Mouse (Mus musculus) CH12.LX (cell line): ENCODE measurements at regions not wholly inside any gene's neighbourhood (a gene's known extent, or its start where the extent isn't known, plus 50 kb on each side); places are given as distances from the start of the nearest gene placed in this dataset.

Source experiments
- DNase-seq: peaks from one replicate; pipeline ENCODE4 v3.0.0-alpha.2; 2013; ENCODE audit errors: extremely low read depth
- H3K27ac ChIP-seq: 2 replicates; pipeline ENCODE4 v1.5.1; 2012; ENCODE audit warnings: low read depth, mild to moderate bottlenecking, control low read depth, moderate library complexity; ENCODE audit not compliant: insufficient read depth
- H3K27me3 ChIP-seq: replicated peaks from 2 replicates; pipeline ENCODE3; 2012; ENCODE audit warnings: inconsistent platforms
- H3K36me3 ChIP-seq, 2 experiments: replicated peaks in 1 of 2; 2 replicates each; pipeline versions ENCODE3 to v1.6.1; 2012; ENCODE audit warnings: inconsistent platforms in 1 of 2, low read length in 1 of 2, mild to moderate bottlenecking in 1 of 2, mixed read lengths in 1 of 2, moderate library complexity in 1 of 2; ENCODE audit not compliant: control insufficient read depth in 1 of 2, insufficient read depth in 1 of 2
- H3K4me1 ChIP-seq, 2 experiments: 2 replicates each; pipeline ENCODE4 v1.6.1; 2012; ENCODE audit warnings: inconsistent platforms in 1 of 2, moderate library complexity in 1 of 2; ENCODE audit not compliant: insufficient read depth in 2 of 2, control insufficient read depth in 1 of 2
- H3K4me2 ChIP-seq: 2 replicates; pipeline ENCODE4 v1.6.1; 2012; ENCODE audit warnings: low read depth, mild to moderate bottlenecking, control low read depth; ENCODE audit not compliant: poor library complexity, insufficient read depth, severe bottlenecking
- H3K4me3 ChIP-seq, 3 experiments: fragments of 150-350 bp in 1 of 3; sonication (generic) in 1 of 3; replicated peaks in 1 of 3; 2 replicates each; pipeline versions ENCODE3 to v1.5.1; 2011 to 2012; ENCODE audit warnings: low read depth in 2 of 3, low read length in 2 of 3, mild to moderate bottlenecking in 2 of 3, moderate library complexity in 2 of 3, control low read depth in 1 of 3, improper control_type of control experiment in 1 of 3, inconsistent platforms in 1 of 3, mixed read lengths in 1 of 3; ENCODE audit not compliant: poor library complexity in 1 of 3
- H3K79me2 ChIP-seq: replicated peaks from 2 replicates; pipeline ENCODE4 v1.6.1; 2012; ENCODE audit warnings: mild to moderate bottlenecking, moderate library complexity; ENCODE audit not compliant: control insufficient read depth, poor library complexity, insufficient read depth, severe bottlenecking; ENCODE audit errors: extremely low read depth
- H3K9ac ChIP-seq: 2 replicates; pipeline ENCODE4 v1.6.1; 2012; ENCODE audit warnings: low read depth, mild to moderate bottlenecking, control low read depth, moderate library complexity; ENCODE audit not compliant: insufficient read depth
- H3K9me3 ChIP-seq: replicated peaks from 2 replicates; pipeline ENCODE3; 2012; ENCODE audit warnings: low read length, inconsistent platforms, mixed read lengths
- BHLHE40 ChIP-seq: IDR thresholded peaks from 2 replicates; pipeline ENCODE4 v1.6.1; 2011; ENCODE audit warnings: mild to moderate bottlenecking, low read depth, low read length, improper control_type of control experiment
- CTCF ChIP-seq, 2 experiments: IDR thresholded peaks in 1 of 2; conservative IDR thresholded peaks in 1 of 2; 2 replicates each; pipeline ENCODE4 v1.5.1; 2011 to 2012; ENCODE audit warnings: low read depth in 2 of 2, low read length in 2 of 2, improper control_type of control experiment in 1 of 2, inconsistent platforms in 1 of 2, mild to moderate bottlenecking in 1 of 2, moderate library complexity in 1 of 2
- ELF1 ChIP-seq: IDR thresholded peaks from 2 replicates; pipeline ENCODE4 v1.6.1; 2014; ENCODE audit warnings: low read depth, mild to moderate bottlenecking, inconsistent platforms, low read length, improper control_type of control experiment
- EP300 ChIP-seq: IDR thresholded peaks from 2 replicates; pipeline ENCODE4 v1.6.1; 2011; ENCODE audit warnings: low read length, improper control_type of control experiment
- HCFC1 ChIP-seq: IDR thresholded peaks from 2 replicates; pipeline ENCODE4 v1.6.1; 2012; ENCODE audit warnings: low read depth, mild to moderate bottlenecking, inconsistent platforms, low read length, improper control_type of control experiment
- IRF4 ChIP-seq: IDR thresholded peaks from 2 replicates; pipeline ENCODE4 v1.6.1; 2014; ENCODE audit warnings: low read depth, mild to moderate bottlenecking, inconsistent platforms, low read length, improper control_type of control experiment
- MAFK ChIP-seq: IDR thresholded peaks from 2 replicates; pipeline ENCODE4 v1.6.1; 2011; ENCODE audit warnings: low read length, improper control_type of control experiment; ENCODE audit not compliant: insufficient replicate concordance
- MAZ ChIP-seq: IDR thresholded peaks from 2 replicates; pipeline ENCODE4 v1.6.1; 2012; ENCODE audit warnings: low read depth, mild to moderate bottlenecking, inconsistent platforms, low read length, improper control_type of control experiment, moderate library complexity
- MEF2A ChIP-seq: IDR thresholded peaks from 2 replicates; pipeline ENCODE4 v1.6.1; 2014; ENCODE audit warnings: low read depth, mild to moderate bottlenecking, inconsistent platforms, low read length, improper control_type of control experiment, borderline replicate concordance
- MXI1 ChIP-seq: IDR thresholded peaks from 2 replicates; pipeline ENCODE4 v1.6.1; 2011; ENCODE audit warnings: mild to moderate bottlenecking, low read depth, low read length, improper control_type of control experiment
- NRF1 ChIP-seq: IDR thresholded peaks from 2 replicates; pipeline ENCODE4 v1.6.1; 2014; ENCODE audit warnings: low read depth, mild to moderate bottlenecking, inconsistent platforms, low read length, improper control_type of control experiment, moderate library complexity
- PAX5 ChIP-seq: IDR thresholded peaks from 2 replicates; pipeline ENCODE4 v1.6.1; 2012; ENCODE audit warnings: low read length, inconsistent platforms, mixed read lengths
- POLR2A ChIP-seq: IDR thresholded peaks from 2 replicates; pipeline ENCODE4 v1.6.1; 2011; ENCODE audit warnings: low read depth, mild to moderate bottlenecking, improper control_type of control experiment, low read length
- POLR2AphosphoS2 ChIP-seq: IDR thresholded peaks from 2 replicates; pipeline ENCODE4 v1.6.1; 2011; ENCODE audit warnings: low read depth, low read length, improper control_type of control experiment
- RAD21 ChIP-seq: IDR thresholded peaks from 2 replicates; pipeline ENCODE4 v1.6.1; 2011; ENCODE audit warnings: low read depth, mild to moderate bottlenecking, low read length, improper control_type of control experiment, moderate library complexity
- RCOR1 ChIP-seq: conservative IDR thresholded peaks from 2 replicates; pipeline ENCODE4 v1.6.1; 2012; ENCODE audit warnings: low read depth, mild to moderate bottlenecking, inconsistent platforms, low read length, improper control_type of control experiment
- SIN3A ChIP-seq: IDR thresholded peaks from 2 replicates; pipeline ENCODE4 v1.6.1; 2012; ENCODE audit warnings: low read length, improper control_type of control experiment, inconsistent platforms
- SMC3 ChIP-seq: IDR thresholded peaks from 2 replicates; pipeline ENCODE4 v1.6.1; 2011; ENCODE audit warnings: low read depth, low read length, improper control_type of control experiment
- TCF12 ChIP-seq: IDR thresholded peaks from 2 replicates; pipeline ENCODE4 v1.6.1; 2014; ENCODE audit warnings: low read depth, mild to moderate bottlenecking, inconsistent platforms, low read length, improper control_type of control experiment
- UBTF ChIP-seq: IDR thresholded peaks from 2 replicates; pipeline ENCODE4 v1.6.1; 2012; ENCODE audit warnings: low read depth, mild to moderate bottlenecking, inconsistent platforms, low read length, improper control_type of control experiment, moderate library complexity
- USF1 ChIP-seq: IDR thresholded peaks from 2 replicates; pipeline ENCODE4 v1.6.1; 2014; ENCODE audit warnings: low read depth, mild to moderate bottlenecking, inconsistent platforms, low read length, improper control_type of control experiment
- USF2 ChIP-seq: conservative IDR thresholded peaks from 2 replicates; pipeline ENCODE4 v1.6.1; 2011; ENCODE audit warnings: low read depth, low read length, improper control_type of control experiment
- ZC3H11A ChIP-seq: IDR thresholded peaks from 2 replicates; pipeline ENCODE4 v1.6.1; 2012; ENCODE audit warnings: low read depth, mild to moderate bottlenecking, inconsistent platforms, low read length, improper control_type of control experiment
- ZKSCAN1 ChIP-seq: IDR thresholded peaks from 2 replicates; pipeline ENCODE4 v1.6.1; 2012; ENCODE audit warnings: low read depth, inconsistent platforms, low read length, improper control_type of control experiment, borderline replicate concordance
- ZMIZ1 ChIP-seq: IDR thresholded peaks from 2 replicates; pipeline ENCODE4 v1.6.1; 2012; ENCODE audit warnings: low read depth, mild to moderate bottlenecking, inconsistent platforms, low read length, improper control_type of control experiment
- ZNF384 ChIP-seq: IDR thresholded peaks from 2 replicates; pipeline ENCODE4 v1.6.1; 2012; ENCODE audit warnings: low read depth, low read length, improper control_type of control experiment, inconsistent platforms
- dilution Hi-C: fragments of 300-500 bp; cut with MboI; formaldehyde crosslinking; loops from 2 replicates; pipeline ENCODE4 v1.14.3; 2020; ENCODE audit warnings: low sequenced_read_pairs; ENCODE audit not compliant: extremely low pct_unique_long_range_greater_than_20kb, extremely low pct_ligation_motif_present
- in situ Hi-C: fragments of 300-500 bp; cut with MboI; formaldehyde crosslinking; loops from 3 replicates; pipeline ENCODE4 v1.14.3; 2019; ENCODE audit warnings: low sequenced_read_pairs, low pct_ligation_motif_present, low pct_unique_long_range_greater_than_20kb, mixed read lengths

DNA sequence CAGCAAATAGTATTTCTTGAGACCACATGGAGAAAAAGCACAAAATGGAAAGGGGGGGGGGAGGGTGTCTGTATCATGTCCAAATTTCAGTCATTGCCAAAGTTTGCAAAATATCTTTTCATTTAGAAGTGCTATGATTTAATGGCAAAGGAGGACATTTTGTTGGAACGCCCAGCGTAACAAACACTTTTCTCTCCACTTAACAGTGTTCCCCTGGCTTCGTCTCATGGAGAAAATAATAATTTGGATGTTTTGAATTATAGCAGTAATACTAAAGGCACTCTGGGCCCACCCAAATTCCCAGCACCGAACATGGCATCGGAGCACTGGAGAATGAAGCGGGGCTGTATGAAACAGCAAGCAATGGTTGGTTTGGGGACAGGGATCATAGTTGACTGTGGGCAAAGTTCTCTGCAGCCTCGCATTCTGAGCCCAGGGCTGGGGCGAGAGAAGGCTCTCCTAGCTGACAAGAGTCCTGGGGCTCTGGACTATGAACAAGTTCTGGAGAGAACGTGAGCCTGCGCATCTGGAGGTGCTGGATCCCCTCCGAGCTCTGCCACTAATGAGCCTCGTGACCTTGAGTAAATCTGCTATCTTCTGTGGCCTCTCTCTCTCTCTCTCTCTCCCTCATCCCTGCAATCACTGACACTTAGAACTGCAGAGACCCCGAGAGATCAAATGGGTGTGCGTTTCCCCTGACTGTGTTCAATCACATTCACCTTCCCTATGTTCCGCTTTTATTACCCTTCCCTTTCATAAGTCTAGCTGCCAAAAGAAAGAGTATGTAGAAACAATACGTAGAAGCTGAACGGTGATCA is 586.5 kb upstream of the Clint1 start:
- TF ChIP-seq ZNF384 (no peak), MXI1 (no peak), USF1 (no peak), ELF1 (no peak), POLR2A (no peak), ZMIZ1 (no peak), USF2 (no peak), BHLHE40 (no peak), TCF12 (no peak), MEF2A (no peak), SMC3 (no peak), RCOR1 (no peak), HCFC1 (no peak), CTCF (conservative IDR thresholded peaks at IDR 0.05 in 1 of 2, IDR thresholded peaks at IDR 0.05 in 1 of 2; ENCODE audit: low read depth in 2 of 2, low read length in 2 of 2) (no peak)
- Histone ChIP-seq H3K9me3 (no peaks in the 10 kb centered on the region), H3K36me3 (no peaks in the 10 kb centered on the region), H3K79me2 (no peaks in the 10 kb centered on the region), H3K4me2 (no peak overlapping the region), H3K27ac (no peak overlapping the region), H3K27me3 (no peaks in the 10 kb centered on the region), H3K4me3 (no peak overlapping the region), H3K9ac (no peak overlapping the region), H3K4me1 (no peaks in the 10 kb centered on the region)
- in situ Hi-C loops (no loop called here), dilution Hi-C loops (no loop called here)
- DNase-seq: no peak

GRCm38 (mm10) chr11:45265989-45266302 is 585.9 kb upstream of the Clint1 start:
- no peak for TF ChIP-seq MAZ

GRCm38 (mm10) chr11:45269215-45269614 is 582.6 kb upstream of the Clint1 start:
- H3K4me3 ChIP-seq: no peak overlapping the region
- no peaks in the 10 kb centered on the region for H3K36me3 ChIP-seq
- dilution Hi-C loops (no loop called here), in situ Hi-C loops (no loop called here)
- no peaks in the 10 kb centered on the region for H3K27me3 ChIP-seq
- H3K79me2 ChIP-seq: no peaks in the 10 kb centered on the region
- no peak overlapping the region for H3K4me2 ChIP-seq
- H3K9me3 ChIP-seq: no peaks in the 10 kb centered on the region
- no peak for DNase-seq
- no peak overlapping the region for H3K27ac ChIP-seq
- no peaks in the 10 kb centered on the region for H3K4me1 ChIP-seq
- no peak overlapping the region for H3K9ac ChIP-seq
- TF ChIP-seq MAFK: no peak
- no peak for TF ChIP-seq NRF1
- no peak for TF ChIP-seq SMC3
- no peak for TF ChIP-seq RCOR1
- TF ChIP-seq HCFC1: no peak
- no peak for TF ChIP-seq ZC3H11A
- TF ChIP-seq POLR2A: no peak
- no peak for TF ChIP-seq IRF4
- no peak for TF ChIP-seq ELF1
- no peak for TF ChIP-seq ZMIZ1
- no peak for TF ChIP-seq EP300
- no peak for TF ChIP-seq MXI1
- no peak for TF ChIP-seq TCF12
- no peak for TF ChIP-seq POLR2AphosphoS2
- no peak for TF ChIP-seq RAD21
- no peak for TF ChIP-seq SIN3A
- no peak for TF ChIP-seq ZKSCAN1
- TF ChIP-seq PAX5: no peak
- TF ChIP-seq UBTF: no peak
- TF ChIP-seq, all 38 proteins: peak for 0

More at GRCm38 (mm10) chr11:45265989-45266302, 585.9 kb upstream of the Clint1 start:
- in situ Hi-C loops: no loop called here
- no peaks in the 10 kb centered on the region for H3K79me2 ChIP-seq
- no peaks in the 10 kb centered on the region for H3K36me3 ChIP-seq
- H3K4me3 ChIP-seq: no peak overlapping the region
- H3K4me1 ChIP-seq: no peaks in the 10 kb centered on the region
- no peak overlapping the region for H3K27ac ChIP-seq
- dilution Hi-C loops: no loop called here
- H3K9me3 ChIP-seq: no peaks in the 10 kb centered on the region
- no peak for DNase-seq
- H3K27me3 ChIP-seq: no peaks in the 10 kb centered on the region
- no peak overlapping the region for H3K9ac ChIP-seq
- no peak overlapping the region for H3K4me2 ChIP-seq
